Mouse (Mus musculus) cortical plate, adult 2 months (tissue): ENCODE measurements at regions not wholly inside any gene's neighbourhood (a gene's known extent, or its start where the extent isn't known, plus 50 kb on each side); places are given as distances from the start of the nearest gene placed in this dataset.

Source experiments
- H3K27ac ChIP-seq: fragments of 200-500 bp; 2 replicates; pipeline ENCODE4 v1.5.1; 2012; ENCODE audit warnings: low read length, control low read depth, inconsistent platforms; ENCODE audit not compliant: insufficient read depth
- H3K4me1 ChIP-seq: fragments of 200-500 bp; 2 replicates; pipeline ENCODE4 v1.6.1; 2011; ENCODE audit warnings: low read length; ENCODE audit not compliant: control insufficient read depth, insufficient read depth
- H3K4me3 ChIP-seq: fragments of 200-500 bp; 2 replicates; pipeline ENCODE4 v1.5.1; 2011; ENCODE audit warnings: mild to moderate bottlenecking, low read length, control low read depth; ENCODE audit not compliant: insufficient read depth
- CTCF ChIP-seq: fragments of 200-500 bp; IDR thresholded peaks from 2 replicates; pipeline ENCODE4 v1.5.1; 2011; ENCODE audit warnings: mild to moderate bottlenecking, control low read depth, low read length; ENCODE audit not compliant: insufficient read depth; ENCODE audit errors: extremely low read depth
- POLR2A ChIP-seq: fragments of 200-500 bp; IDR thresholded peaks from 2 replicates; pipeline ENCODE4 v1.6.1; 2011; ENCODE audit warnings: mild to moderate bottlenecking, low read length, control low read depth; ENCODE audit not compliant: insufficient read depth; ENCODE audit errors: extremely low read depth

DNA sequence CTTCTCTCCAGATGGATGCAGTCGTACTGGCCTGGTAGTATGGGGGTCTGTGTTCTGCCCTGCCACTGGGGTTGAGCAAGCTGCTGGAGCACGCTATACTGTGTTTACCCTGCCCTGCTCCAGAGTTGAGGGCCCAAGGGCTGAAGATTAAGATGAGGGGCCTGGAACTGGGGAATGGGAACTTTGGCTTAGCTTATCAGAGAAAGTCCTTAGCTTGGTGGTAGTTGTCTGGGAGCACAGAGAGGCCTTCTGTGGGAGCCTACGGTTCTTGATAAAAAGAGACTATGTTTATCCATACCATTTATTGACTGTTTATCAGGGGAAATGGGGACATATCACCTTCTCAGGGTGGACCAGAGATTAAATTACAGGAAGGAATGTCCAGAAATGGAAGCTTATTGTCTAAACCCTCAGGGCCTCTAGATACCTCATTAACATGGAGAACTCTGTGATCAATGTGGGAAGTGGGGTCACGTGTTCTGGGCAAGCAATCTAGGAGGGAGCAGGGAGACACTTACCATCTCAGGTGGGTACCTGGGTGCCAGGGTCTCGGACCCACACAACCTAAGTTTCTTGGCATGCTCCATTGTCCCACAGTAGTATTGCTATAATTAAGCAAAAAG, 58.7 kb downstream of the Mycn start:
- Histone ChIP-seq H3K4me3 (no peak overlapping the region), H3K4me1 (no peaks in the 10 kb centered on the region), H3K27ac (no peak overlapping the region)
- TF ChIP-seq CTCF (no peak), POLR2A (no peak)

DNA sequence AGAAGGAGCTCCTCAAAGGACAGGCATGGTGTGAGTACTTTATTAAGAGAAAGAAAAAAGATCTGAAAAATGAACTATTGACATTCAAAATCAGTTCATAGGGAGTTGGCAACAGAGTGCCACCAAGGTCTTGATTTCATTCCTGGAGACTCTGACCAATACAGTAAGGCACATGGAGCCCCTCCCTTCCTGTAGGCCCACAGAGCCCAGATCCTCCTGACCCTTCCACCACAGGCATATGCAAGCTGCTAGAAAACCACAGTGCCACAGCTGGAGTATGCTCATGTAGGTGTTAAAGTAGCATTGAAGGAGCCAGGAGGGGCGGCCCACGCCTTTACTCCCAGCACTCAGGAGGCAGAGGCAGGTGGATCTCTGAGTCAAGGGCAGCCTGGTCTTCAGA, 63.7 kb downstream of the Mycn start:
- Histone ChIP-seq H3K4me1 (no peaks in the 10 kb centered on the region), H3K27ac (no peak overlapping the region), H3K4me3 (no peak overlapping the region)
- TF ChIP-seq POLR2A (no peak), CTCF (no peak)

DNA sequence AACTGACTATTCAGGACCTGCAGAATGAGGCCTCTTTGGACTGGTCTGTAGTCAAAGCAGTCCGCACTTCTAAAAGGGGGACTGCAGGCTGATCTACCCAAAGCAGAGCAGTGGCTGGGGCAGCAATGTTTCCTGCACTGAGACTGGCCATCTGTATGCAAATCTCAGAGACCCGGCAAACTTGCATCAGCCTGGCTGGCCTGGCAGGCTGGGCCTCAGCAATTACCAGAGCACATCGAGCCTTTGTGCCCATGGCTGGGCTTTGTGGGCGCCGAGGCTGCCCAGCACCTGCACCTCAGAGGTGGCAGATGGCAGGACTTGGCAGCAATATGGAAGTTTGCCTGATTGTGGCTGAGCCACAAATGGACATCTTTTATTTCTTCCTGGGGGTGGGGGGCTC, 64.2 kb downstream of the Mycn start:
- H3K4me1 ChIP-seq, result no peaks in the 10 kb centered on the region
- H3K27ac ChIP-seq, result no peak overlapping the region
- no peak overlapping the region for H3K4me3 ChIP-seq
- TF ChIP-seq CTCF (no peak), POLR2A (no peak)

DNA sequence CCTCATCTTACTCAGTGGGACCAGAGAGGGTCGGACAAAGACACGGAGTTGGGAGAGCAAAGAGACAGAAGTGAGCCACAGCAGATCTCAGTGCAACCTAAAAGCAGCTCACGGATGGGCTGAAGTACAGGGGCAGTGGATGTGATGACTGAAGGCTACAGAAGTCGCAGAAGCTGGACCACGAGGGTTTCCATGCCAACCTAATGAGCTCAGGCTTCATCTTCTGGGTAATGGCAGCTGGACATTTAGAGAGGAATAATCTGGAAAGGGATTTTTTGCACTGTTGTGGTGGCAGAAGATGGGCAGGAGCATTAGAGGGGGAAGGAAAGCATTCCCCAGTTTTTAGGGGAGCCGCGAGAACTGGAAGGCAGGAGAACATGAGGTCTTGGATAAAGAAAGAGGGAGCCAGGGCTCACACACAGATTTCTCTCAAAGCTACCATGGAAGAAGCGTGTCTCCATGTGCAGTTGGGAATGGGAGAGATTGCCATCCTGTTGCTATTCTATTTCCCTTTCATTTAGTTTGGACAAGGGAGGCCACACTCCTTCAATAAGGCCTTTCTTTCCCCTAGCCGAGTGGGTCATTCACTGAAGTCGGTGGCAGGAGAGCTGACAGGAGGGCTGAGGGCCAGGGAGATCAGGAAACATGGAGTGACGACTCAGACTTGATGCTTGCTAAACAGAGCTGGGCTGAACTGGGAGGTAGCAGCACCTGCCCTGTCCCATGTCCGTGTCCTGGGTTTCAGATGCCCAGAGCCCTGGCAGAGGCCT, 65.6 kb downstream of the Mycn start:
- H3K27ac ChIP-seq, result no peak overlapping the region

DNA sequence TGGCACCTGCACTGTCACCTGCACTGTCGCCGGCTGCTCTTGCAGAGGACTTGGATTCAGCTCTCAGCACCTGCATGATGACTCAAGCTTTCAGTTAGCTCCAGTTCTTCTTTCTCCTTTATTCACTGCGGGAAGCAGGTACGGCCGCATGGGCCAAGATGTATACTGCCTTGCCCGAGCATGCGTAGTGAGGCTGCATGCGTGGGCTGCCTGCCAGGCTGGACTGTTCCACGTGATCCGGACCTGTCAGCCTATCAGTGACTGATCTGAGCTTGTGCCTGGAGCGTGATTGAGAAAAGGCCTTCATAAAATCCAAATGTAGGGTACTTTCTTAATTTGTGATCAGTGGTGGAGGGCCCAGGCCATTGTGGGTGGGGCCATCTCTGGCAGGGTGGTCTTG, 68.2 kb downstream of the Mycn start:
- no peak overlapping the region for H3K27ac ChIP-seq
- H3K4me3 ChIP-seq, result no peak overlapping the region
- TF ChIP-seq POLR2A (no peak), CTCF (no peak)
- H3K4me1 ChIP-seq, result no peaks in the 10 kb centered on the region

More for the DNA sequence above, 65.6 kb downstream of the Mycn start:
- TF ChIP-seq CTCF (no peak), POLR2A (no peak)
- no peaks in the 10 kb centered on the region for H3K4me1 ChIP-seq
- no peak overlapping the region for H3K4me3 ChIP-seq

DNA sequence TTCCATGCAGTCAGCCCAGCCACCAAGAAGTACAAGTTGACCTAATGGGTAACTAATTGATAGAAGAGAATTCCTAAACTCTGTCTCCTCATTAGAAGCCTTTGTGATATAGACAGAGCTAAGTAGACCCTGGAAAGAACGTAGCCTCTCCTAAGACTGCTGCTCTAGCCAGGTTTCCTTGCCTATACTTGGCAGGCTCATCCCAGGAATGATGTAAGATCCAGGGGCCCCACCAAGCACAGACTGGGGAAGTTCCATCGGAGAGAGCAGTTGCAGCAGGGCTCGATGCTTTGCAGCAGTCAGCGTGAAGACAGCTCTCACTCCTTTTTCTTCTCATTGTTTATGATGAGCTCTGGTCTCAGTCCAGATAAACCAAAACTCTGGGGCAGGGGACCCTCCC, 68.7 kb downstream of the Mycn start:
- H3K27ac ChIP-seq, result no peak overlapping the region
- no peak overlapping the region for H3K4me3 ChIP-seq
- H3K4me1 ChIP-seq, result no peaks in the 10 kb centered on the region
- no peak for TF ChIP-seq POLR2A
- no peak for TF ChIP-seq CTCF

DNA sequence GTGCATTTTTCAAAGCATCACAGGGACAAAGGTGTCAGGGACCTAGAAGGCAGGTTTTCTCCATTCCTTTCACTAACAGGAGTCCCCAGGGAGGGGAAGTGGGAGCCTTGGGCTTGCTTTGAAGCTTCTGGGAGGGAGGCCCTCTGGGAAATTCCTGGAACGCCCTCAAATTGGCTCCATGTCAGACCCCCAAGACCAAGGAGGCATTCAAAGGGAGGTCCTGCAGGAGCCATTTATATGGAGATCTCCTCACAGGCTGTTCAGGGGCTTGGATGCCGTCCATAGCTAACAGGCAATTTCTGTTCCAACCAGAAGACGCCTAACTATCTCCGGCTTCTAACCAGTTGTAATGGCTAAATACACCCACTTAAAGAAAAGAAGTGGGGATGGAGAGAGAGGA, 70.4 kb downstream of the Mycn start:
- TF ChIP-seq CTCF (no peak), POLR2A (no peak)
- Histone ChIP-seq H3K27ac (no peak overlapping the region), H3K4me3 (no peak overlapping the region), H3K4me1 (no peaks in the 10 kb centered on the region)

DNA sequence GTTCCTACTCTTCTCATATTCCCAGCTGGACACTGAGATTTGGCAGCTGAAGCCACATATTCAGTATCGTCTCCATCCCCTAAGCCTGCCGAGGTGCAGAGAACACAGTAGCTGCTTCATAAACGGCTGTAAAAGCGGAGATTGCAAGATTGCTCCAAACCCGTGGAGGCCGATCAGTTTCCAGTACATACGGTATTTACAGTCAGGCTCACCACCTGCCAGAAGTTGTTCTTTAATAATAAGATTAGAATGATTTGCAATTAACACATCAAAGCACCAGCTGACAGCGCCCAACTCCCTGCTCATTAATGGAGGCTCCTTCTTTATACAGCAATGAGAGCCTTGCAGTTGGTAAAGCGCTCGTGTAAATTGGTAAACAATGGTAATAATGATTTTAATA, 75.1 kb downstream of the Mycn start:
- H3K4me3 ChIP-seq, result no peak overlapping the region
- no peak for TF ChIP-seq POLR2A
- TF ChIP-seq CTCF, result no peak
- H3K27ac ChIP-seq, result no peak overlapping the region
- no peaks in the 10 kb centered on the region for H3K4me1 ChIP-seq

DNA sequence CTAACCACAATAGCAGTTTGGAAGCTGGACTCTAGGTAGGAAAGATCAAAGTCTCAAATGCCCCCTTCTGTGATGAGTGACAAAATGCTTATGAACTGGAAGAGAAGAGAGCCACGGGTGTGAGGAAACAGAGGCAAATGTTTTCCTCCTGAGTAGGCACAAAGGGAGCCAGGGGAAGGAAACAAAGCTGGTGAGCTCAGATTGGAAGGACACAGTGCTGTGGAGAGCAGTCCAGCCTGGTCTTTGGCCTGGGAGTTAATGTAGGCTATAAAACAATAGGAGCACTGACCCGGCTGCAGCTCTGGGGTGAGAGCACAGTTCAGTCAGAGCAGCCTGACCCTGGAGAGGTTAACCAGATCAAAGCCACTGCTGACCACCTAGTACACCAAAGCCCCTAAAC, 91.0 kb downstream of the Mycn start:
- Histone ChIP-seq H3K4me3 (no peak overlapping the region), H3K4me1 (no peaks in the 10 kb centered on the region), H3K27ac (no peak overlapping the region)
- TF ChIP-seq POLR2A (no peak), CTCF (no peak)

DNA sequence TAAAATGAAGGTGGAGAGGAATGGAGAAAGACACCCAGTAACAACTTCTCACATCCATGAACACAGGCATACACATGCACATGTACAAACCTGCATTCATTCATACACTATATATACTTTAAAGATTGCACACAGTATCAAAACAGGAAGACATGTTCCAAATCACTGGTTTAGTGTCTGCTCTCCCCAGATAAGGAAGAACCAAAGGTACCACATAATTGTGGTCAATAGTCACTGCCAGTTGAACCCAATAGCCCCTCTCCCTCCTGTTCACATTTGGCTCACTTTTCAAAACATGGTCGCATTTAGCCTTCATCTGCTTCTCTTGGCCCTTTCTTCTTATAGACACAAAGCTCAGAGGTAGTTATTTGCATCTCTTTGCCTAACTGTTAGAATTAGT, 95.0 kb downstream of the Mycn start:
- H3K4me3 ChIP-seq, result no peak overlapping the region

More for the DNA sequence above, 95.0 kb downstream of the Mycn start:
- H3K27ac ChIP-seq, result no peak overlapping the region
- TF ChIP-seq POLR2A (no peak), CTCF (no peak)
- no peaks in the 10 kb centered on the region for H3K4me1 ChIP-seq
